Mouse (Mus musculus): ENCODE results near the gene Raver2. TPM values are rescaled to one million over a fixed set of nuclear protein-coding genes. Genes with fewer than 3 reads are reported as not detected.

The Raver2 gene
- polyA plus RNA-seq, 1 experiment from 2014 or later: not detected

DNA sequence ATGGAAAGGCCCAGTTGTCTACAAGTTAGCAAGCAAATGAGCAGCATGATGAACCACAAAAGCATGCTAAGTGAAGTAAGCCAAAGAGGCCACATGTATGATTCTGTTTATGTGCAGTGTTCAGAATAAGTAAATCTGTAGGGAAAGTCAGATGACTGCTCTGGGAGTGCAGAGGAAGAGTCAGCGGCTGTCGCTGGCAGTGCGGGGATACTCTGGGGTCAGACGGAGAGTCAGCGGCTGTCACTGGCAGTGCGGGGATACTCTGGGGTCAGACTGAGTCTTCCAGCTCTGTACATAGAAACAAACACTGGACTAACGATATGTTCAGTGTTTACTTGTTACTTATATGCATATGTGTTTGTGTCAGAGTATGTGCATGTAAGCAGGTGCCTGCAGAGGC is 76.0 kb downstream of the Raver2 start:
- Histone ChIP-seq H3K27ac (no peak overlapping the region), H3K36me3 (ENCODE audit: inconsistent target) (peaks cover under 1% of the 10 kb centered on the region; the same call in 1 of the 2 replicates), H3K79me2 (ENCODE audit: inconsistent target) (no peaks in the 10 kb centered on the region), H3K4me3 (ENCODE audit: inconsistent target) (no peak overlapping the region)
- 99% methylated on average over 7 of the region's 7 CpGs for WGBS (ENCODE audit: missing documents)

DNA sequence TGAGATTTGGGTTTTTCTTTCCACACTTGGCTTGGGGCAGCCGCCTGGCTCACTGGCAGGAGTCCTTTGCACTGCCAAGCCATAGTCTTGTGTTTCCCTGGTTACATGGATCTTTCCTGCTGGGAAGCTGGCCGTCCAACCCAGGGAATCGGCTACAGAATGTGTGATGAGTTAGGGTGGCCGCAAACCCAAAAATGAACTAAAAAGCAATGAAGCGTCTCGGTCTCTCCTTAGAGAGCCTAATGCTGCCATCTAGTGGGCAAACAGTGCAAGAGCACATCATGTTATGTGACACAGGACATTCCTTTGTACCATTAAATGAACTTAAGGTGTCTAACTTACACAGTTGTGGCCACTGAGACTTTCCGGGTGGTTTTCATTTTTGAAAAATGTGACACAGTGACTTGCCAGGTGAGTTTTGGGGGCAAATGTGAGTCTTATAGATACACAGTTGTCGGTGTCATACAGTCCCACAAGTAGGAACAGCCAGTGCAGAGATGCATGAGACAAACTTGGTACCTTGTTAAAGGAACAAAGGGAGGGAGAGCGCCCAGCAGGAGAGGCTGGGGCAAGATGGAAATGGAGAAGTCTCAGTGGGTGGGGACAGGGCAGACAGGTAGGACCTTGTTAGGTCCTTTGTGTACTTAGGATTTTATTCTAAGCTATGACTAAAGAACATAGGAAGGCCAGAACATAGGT is 77.4 kb downstream of the Raver2 start:
- Histone ChIP-seq H3K4me3 (ENCODE audit: inconsistent target) (no peak overlapping the region), H3K36me3 (ENCODE audit: inconsistent target) (peaks cover 10% of the 10 kb centered on the region), H3K27ac (no peak overlapping the region), H3K79me2 (ENCODE audit: inconsistent target) (no peaks in the 10 kb centered on the region)
- 32% methylated on average over 9 of the region's 9 CpGs for WGBS (ENCODE audit: missing documents)

DNA sequence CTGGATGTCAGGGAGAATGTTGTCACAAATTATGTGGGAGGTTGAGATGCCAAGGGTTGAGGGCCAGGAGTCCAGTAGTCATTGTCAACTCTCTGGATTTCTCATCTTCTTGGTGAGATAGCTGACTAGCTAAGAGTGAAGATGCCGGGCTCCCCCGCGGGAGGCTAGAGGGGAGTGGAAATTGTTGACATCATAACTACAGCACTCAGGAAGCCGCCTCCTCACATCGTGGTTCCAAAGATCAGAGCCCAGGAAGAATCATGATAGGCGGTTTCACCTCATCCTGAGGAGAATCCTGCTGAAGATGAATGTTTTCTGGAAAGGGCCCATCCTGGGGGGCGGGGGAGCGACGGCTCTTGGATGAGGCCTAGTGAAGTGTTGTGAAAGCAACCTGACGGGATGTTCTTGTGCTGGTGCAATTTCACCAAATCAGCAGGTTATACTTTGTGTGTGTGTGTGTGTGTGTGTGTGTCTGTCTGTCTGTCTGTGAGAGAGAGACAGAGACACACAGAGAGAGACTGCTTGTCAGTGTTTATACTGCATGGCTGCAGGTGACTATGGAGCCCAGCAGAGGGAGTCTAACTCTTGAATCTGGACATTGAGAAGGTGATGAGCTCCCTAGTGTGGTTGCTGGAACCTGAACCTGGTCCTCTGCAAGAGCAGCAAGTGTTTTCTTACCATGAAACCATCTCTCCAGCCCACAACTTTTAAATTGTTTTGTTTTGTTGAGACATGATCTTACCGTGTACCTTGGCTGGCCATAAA is 78.3 kb downstream of the Raver2 start:
- no peak overlapping the region for H3K27ac ChIP-seq
- 91% methylated on average over 11 of the region's 11 CpGs for WGBS (ENCODE audit: missing documents)
- no peak overlapping the region for H3K4me3 ChIP-seq (ENCODE audit: inconsistent target)
- H3K79me2 ChIP-seq (ENCODE audit: inconsistent target): no peaks in the 10 kb centered on the region
- H3K36me3 ChIP-seq (ENCODE audit: inconsistent target): peaks cover 16% of the 10 kb centered on the region

DNA sequence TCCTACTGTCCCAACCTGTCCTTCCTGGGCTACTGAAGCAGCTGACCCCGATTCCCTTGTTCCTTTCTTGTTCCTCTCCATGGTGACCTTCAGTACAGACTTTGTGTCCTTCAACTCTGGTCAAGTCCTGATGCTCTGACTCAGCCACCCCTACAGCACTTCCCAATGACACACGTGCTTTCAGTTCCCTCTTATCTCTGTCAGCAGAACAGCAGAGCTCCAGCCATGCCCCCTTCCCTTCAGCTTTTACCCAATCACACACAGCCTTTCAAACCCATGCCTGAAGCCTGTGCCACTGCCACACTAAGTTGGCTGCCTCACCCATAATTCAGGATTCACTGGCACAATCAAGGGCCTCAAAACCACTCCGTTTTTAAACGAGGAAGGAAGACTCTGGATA is 86.8 kb downstream of the Raver2 start:
- H3K27ac ChIP-seq: peak overlapping the region; percentile 49
- H3K79me2 ChIP-seq (ENCODE audit: inconsistent target): no peaks in the 10 kb centered on the region
- H3K36me3 ChIP-seq (ENCODE audit: inconsistent target): peaks cover 70% of the 10 kb centered on the region
- WGBS (ENCODE audit: missing documents): 4% methylated on average over 4 of the region's 4 CpGs
- no peak overlapping the region for H3K4me3 ChIP-seq (ENCODE audit: inconsistent target)

DNA sequence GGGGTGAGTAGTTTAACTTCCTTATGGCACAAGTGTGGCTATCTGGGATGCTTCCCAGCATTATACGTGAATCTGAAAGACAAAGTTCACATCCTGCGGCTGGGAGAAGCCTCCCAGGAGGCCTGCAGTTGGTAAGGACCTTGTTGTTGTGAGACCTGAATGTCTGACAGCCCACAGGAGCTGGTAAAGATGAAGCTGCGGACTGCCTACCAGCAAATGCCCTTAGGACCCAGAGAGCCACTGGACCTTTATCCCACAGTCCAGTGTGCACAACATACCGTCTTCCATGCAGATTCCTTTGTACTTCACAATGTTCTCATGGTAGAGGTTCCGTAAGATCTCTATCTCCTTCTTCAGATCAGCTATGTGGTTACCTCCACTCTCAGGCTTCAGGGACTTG is 88.7 kb downstream of the Raver2 start:
- no peaks in the 10 kb centered on the region for H3K79me2 ChIP-seq (ENCODE audit: inconsistent target)
- H3K4me3 ChIP-seq (ENCODE audit: inconsistent target): no peak overlapping the region
- H3K27ac ChIP-seq: no peak overlapping the region
- H3K36me3 ChIP-seq (ENCODE audit: inconsistent target): peaks cover 76% of the 10 kb centered on the region
- 98% methylated on average over 5 of the region's 5 CpGs for WGBS (ENCODE audit: missing documents)

DNA sequence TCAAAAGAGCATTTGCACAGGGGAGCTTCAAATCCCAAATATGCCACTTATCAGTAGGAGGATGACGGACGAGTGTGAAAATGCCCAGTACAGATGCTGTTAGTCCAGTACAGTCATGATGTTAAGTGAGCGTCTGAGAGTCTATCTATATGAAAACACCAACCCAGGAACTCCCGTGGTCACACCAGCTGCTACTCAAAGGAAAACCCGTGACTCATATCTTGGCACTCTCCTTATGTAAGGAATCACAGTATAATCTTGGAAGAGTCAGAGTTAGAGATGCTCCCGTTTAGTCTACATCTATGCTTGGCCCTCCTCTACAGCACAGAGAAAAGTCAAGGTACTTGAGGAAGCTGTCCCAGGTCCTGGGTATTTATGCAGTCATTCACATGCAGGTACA is 89.5 kb downstream of the Raver2 start:
- H3K79me2 ChIP-seq (ENCODE audit: inconsistent target): no peaks in the 10 kb centered on the region
- 76% methylated on average over 6 of the region's 6 CpGs for WGBS (ENCODE audit: missing documents)
- peaks cover 76% of the 10 kb centered on the region for H3K36me3 ChIP-seq (ENCODE audit: inconsistent target)
- no peak overlapping the region for H3K27ac ChIP-seq
- no peak overlapping the region for H3K4me3 ChIP-seq (ENCODE audit: inconsistent target)

DNA sequence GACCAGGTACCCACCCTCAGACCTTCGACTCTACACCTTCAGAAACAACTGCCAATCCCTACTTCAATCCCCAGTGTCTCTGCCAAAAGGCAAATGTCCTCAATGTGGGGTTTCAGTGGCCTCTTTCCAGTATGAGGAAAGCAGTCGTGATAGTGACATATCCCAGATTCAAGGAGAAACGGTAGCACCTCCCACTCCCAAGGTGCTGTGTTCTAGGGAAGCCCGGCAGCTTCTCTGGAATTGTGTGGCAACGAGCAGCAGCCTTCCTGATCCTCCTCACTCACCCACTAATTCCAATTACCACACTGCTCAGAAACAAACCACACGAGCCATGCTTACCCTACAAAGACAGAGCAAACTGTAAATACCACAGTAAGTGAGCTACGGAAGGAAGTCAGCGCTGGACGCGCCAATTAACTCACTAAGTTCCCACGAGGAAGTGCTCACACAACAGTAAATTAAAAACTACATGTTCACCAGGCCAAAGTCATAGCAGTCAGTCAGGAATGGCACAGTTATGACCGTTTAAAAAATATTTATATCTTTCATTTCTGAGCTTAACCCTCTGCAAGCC is 90.5 kb downstream of the Raver2 start:
- no peaks in the 10 kb centered on the region for H3K79me2 ChIP-seq (ENCODE audit: inconsistent target)
- H3K27ac ChIP-seq: no peak overlapping the region
- 19% methylated on average over 12 of the region's 12 CpGs for WGBS (ENCODE audit: missing documents)
- H3K36me3 ChIP-seq (ENCODE audit: inconsistent target): peaks cover 76% of the 10 kb centered on the region
- H3K4me3 ChIP-seq (ENCODE audit: inconsistent target): no peak overlapping the region

DNA sequence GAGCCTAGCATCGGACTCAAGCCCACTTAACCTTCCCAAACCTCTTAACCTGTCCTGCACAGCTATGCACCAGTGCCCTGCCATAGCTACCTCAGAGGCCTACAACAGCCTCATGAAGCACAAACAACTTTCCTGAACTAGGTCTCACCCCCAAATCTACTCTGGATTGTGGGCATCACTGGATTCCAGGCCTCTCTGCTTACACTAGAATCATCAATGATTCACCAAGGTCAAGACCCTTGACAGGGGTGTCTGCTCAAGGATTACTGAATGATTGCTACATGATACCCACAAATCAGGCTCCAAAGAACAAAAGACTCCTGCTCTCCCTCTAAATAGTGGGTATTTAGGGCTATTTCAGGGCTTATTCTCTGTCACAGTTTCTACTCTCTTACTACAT is 92.0 kb downstream of the Raver2 start:
- Histone ChIP-seq H3K4me3 (ENCODE audit: inconsistent target) (no peak overlapping the region), H3K79me2 (ENCODE audit: inconsistent target) (no peaks in the 10 kb centered on the region), H3K27ac (no peak overlapping the region), H3K36me3 (ENCODE audit: inconsistent target) (peaks cover 90% of the 10 kb centered on the region)
- 100% methylated on average over 1 of the region's 1 CpGs for WGBS (ENCODE audit: missing documents)

DNA sequence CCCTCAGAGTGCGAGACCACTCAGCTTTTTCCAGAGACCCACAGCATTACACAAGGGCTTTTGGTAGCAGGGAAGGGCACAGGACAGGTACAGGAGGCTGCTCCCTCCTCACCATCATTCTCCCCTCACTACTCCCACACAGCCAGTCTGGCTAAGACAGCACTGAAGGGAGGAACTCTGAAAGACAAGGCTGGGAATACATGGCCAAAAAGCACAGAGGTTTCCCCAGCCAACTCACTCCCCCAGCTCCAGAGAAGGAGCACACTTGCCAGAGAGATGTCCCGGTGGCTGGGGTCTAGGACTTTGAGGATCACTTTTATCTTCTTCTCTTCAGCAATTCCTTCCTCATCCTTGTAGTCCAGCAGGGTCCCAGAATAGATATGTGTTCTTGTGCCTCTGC is 95.4 kb downstream of the Raver2 start:
- WGBS (ENCODE audit: missing documents): 95% methylated on average over 2 of the region's 2 CpGs
- H3K27ac ChIP-seq: no peak overlapping the region
- peaks cover 73% of the 10 kb centered on the region for H3K36me3 ChIP-seq (ENCODE audit: inconsistent target)
- H3K79me2 ChIP-seq (ENCODE audit: inconsistent target): no peaks in the 10 kb centered on the region
- no peak overlapping the region for H3K4me3 ChIP-seq (ENCODE audit: inconsistent target)

DNA sequence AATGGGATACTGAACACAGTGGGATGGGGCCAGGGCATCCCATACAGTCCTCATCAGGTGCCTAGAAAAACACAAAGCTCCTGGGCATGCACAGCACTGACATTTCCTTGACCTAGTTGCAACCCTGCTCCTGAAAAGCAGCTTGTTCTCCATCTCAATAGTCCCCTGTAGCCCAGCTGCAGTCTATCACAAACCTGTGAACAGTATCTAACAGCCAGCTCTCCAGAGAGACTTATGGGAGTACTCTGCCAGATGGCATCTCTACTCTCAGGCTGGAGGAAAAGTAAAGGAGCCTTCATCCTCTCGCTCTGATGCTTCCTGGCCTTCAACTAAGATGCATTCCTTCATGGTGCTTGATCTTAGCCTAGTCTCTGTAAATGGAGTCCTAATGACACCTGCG is 95.9 kb downstream of the Raver2 start:
- Histone ChIP-seq H3K4me3 (ENCODE audit: inconsistent target) (no peak overlapping the region), H3K36me3 (ENCODE audit: inconsistent target) (peaks cover 73% of the 10 kb centered on the region), H3K27ac (no peak overlapping the region), H3K79me2 (ENCODE audit: inconsistent target) (no peaks in the 10 kb centered on the region)
- WGBS (ENCODE audit: missing documents): 100% methylated on average over 2 of the region's 2 CpGs

DNA sequence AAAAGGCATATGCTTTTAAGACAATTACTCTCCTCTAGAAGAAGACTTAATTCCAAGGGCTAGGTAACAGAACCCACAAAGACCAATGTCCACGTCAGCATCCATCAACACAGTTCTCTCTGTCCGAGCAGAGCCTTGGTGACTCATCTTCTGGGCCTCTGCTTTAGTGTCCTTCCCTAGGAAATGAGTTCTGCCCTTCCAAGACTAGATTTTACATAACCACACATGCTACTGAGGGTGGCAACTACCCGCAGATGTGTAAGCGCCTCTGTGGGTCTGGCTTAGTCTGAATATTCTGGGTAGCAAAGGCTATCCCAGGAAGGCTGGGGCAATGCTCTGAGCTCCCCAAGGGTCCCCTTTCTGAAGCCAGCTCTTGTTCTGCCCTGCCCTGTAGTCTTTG is 97.0 kb downstream of the Raver2 start:
- H3K36me3 ChIP-seq (ENCODE audit: inconsistent target): peaks cover 63% of the 10 kb centered on the region
- H3K4me3 ChIP-seq (ENCODE audit: inconsistent target): no peak overlapping the region
- no peaks in the 10 kb centered on the region for H3K79me2 ChIP-seq (ENCODE audit: inconsistent target)
- no peak overlapping the region for H3K27ac ChIP-seq
- WGBS (ENCODE audit: missing documents): 82% methylated on average over 4 of the region's 4 CpGs

DNA sequence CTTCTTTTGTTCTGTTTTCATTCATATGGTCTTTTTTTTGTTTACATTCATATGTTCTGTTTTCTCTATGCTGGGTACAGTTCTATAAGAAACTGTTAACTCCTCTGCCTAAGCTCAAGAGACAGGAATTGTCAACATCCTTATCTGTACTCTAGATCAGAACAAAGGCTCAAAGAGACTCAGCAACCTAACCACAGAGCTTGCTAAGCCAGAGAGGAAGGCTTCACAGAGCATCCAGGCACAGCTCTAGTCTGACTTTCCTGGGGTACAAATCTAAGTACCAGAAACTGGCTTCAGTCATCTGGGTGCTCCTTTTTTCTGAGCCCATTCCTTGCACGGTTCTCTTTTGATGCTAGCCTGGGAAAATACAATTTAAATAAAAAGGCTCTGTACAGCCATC is 99.0 kb downstream of the Raver2 start:
- Histone ChIP-seq H3K4me3 (ENCODE audit: inconsistent target) (no peak overlapping the region), H3K79me2 (ENCODE audit: inconsistent target) (no peaks in the 10 kb centered on the region), H3K27ac (no peak overlapping the region), H3K36me3 (ENCODE audit: inconsistent target) (peaks cover 49% of the 10 kb centered on the region)
- 88% methylated on average over 1 of the region's 1 CpGs for WGBS (ENCODE audit: missing documents)

DNA sequence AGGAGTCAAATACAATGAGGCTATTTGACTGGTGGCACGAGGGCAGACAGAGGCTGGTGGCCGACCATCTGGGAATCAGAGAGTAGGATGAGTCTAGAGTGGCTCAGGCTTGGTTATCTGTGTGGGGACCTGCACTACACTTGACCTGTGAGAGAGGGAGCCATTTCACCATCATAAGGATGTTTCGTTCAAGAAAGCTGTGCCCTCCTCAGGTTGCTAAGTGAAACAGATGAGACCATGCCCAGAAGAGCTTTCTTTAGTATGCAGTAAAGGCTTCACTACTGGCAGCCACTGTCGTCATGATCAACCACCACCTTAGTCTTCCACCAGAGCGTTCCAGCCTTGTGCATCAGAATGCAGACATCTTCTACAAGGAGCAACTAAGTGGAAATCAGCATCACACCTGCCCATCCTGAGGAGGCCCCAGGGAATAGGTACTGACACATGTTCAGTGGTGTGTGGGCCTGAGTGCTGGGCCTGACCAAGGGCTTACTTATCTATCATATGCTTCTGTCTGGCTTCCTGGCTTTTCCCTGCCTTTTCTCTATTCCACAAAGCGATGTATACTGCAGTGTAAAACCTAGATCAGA is 99.5 kb downstream of the Raver2 start:
- Histone ChIP-seq H3K4me3 (ENCODE audit: inconsistent target) (no peak overlapping the region), H3K36me3 (ENCODE audit: inconsistent target) (peaks cover 44% of the 10 kb centered on the region), H3K27ac (no peak overlapping the region), H3K79me2 (ENCODE audit: inconsistent target) (no peaks in the 10 kb centered on the region)
- 60% methylated on average over 6 of the region's 6 CpGs for WGBS (ENCODE audit: missing documents)

DNA sequence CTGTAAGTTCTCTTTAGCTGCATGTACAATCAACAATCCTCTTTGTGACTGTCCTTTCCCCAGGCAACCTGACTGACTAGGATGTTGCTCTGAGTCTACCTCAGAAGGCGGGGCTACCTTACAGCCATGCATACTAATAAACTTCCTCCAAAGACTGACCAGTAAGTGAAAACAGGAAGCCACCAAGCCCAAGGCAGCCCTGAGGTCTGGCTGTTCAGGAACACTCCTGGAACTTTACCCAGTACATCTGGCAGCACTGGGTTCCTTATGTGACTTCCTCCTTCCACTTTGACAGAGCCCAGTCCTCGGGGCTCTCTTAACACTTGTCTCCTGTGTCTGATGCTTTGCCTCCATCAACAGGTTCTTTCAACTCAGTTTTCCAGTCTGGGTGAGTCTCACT is 104.0 kb downstream of the Raver2 start:
- peaks cover 39% of the 10 kb centered on the region for H3K36me3 ChIP-seq (ENCODE audit: inconsistent target)
- peak overlapping the region; percentile 27 for H3K27ac ChIP-seq

More for the DNA sequence above, 104.0 kb downstream of the Raver2 start:
- Histone ChIP-seq H3K79me2 (ENCODE audit: inconsistent target) (no peaks in the 10 kb centered on the region), H3K4me3 (ENCODE audit: inconsistent target) (no peak overlapping the region)
- 8% methylated on average over 2 of the region's 2 CpGs for WGBS (ENCODE audit: missing documents)
